Mouse (Mus musculus) heart, adult 2 months (tissue): Measurements from ENCODE around the gene Pomt2.
"Not testable (repeated sequence)": the region's sequence is repeated elsewhere in the genome, so short reads cannot be mapped to it uniquely, and the experiment has no call there.

Experiments
- CTCF ChIP-seq: fragments of 200-600 bp; IDR thresholded peaks from 2 replicates; pipeline ENCODE4 v1.8.1; 2022; ENCODE audit warnings: antibody characterized with exemption, mild to moderate bottlenecking, moderate library complexity
- EP300 ChIP-seq: fragments of 200-500 bp; IDR thresholded peaks from 2 replicates; pipeline ENCODE4 v1.6.1; 2011; ENCODE audit warnings: low read depth, low read length, control low read depth; ENCODE audit not compliant: insufficient read depth
- POLR2A ChIP-seq: fragments of 200-500 bp; IDR thresholded peaks from 2 replicates; pipeline ENCODE4 v1.6.1; 2011; ENCODE audit warnings: mild to moderate bottlenecking, low read depth, low read length, control low read depth; ENCODE audit not compliant: insufficient read depth

GRCm38 (mm10) chr12:87154448-87154847, 6.7 kb upstream of the Pomt2 start:
- TF ChIP-seq POLR2A, CTCF, EP300: not testable (repeated sequence)
